Mouse (Mus musculus): ENCODE measurements at regions not wholly inside any gene's neighbourhood (a gene's known extent, or its start where the extent isn't known, plus 50 kb on each side); places are given as distances from the start of the nearest gene placed in this dataset.

- no peaks in the 10 kb centered on the region for H3K36me3 ChIP-seq (ENCODE audit: control insufficient read depth, insufficient read depth, low read length)
These were observed 151.3 kb upstream of the Plxna4 start for GRCm38 (mm10) chr6:32739162-32739745.

GRCm38 (mm10) chr6:32728706-32729105 lies 140.7 kb upstream of the Plxna4 start:
- WGBS, result 20% methylated on average over 2 of the region's 2 CpGs
- TF ChIP-seq CTCF (conservative IDR thresholded peaks at IDR 0.05; ENCODE audit: insufficient read depth, insufficient read length, low read depth, low read length), result no peak
- no peak for TF ChIP-seq POLR2A (IDR thresholded peaks at IDR 0.05; ENCODE audit: low read depth, low read length)
- peak; percentile 86 for DNase-seq
- Histone ChIP-seq H3K4me3 (ENCODE audit: insufficient read depth, low read depth, low read length) (no peak overlapping the region), H3K27me3 (replicated peaks; ENCODE audit: control insufficient read depth, insufficient read depth, low read length) (no peaks in the 10 kb centered on the region), H3K4me1 (ENCODE audit: control insufficient read depth, insufficient read depth, low read length) (no peaks in the 10 kb centered on the region), H3K36me3 (ENCODE audit: control insufficient read depth, insufficient read depth, low read length) (no peaks in the 10 kb centered on the region), H3K27ac (ENCODE audit: insufficient read depth, low read depth, low read length) (no peak overlapping the region)

More at GRCm38 (mm10) chr6:32739162-32739745, 151.3 kb upstream of the Plxna4 start:
- no peaks in the 10 kb centered on the region for H3K4me1 ChIP-seq (ENCODE audit: control insufficient read depth, insufficient read depth, low read length)
- no peaks in the 10 kb centered on the region for H3K27me3 ChIP-seq (replicated peaks; ENCODE audit: control insufficient read depth, insufficient read depth, low read length)
- no peak for DNase-seq
- no peak for TF ChIP-seq CTCF (conservative IDR thresholded peaks at IDR 0.05; ENCODE audit: insufficient read depth, insufficient read length, low read depth, low read length)
- no peak for TF ChIP-seq POLR2A (IDR thresholded peaks at IDR 0.05; ENCODE audit: low read depth, low read length)
- H3K4me3 ChIP-seq (ENCODE audit: insufficient read depth, low read depth, low read length), result no peak overlapping the region
- H3K27ac ChIP-seq (ENCODE audit: insufficient read depth, low read depth, low read length), result no peak overlapping the region
- 81% methylated on average over 9 of the region's 9 CpGs for WGBS

- Histone ChIP-seq H3K4me1 (ENCODE audit: control insufficient read depth, insufficient read depth, low read length) (no peaks in the 10 kb centered on the region), H3K27ac (ENCODE audit: insufficient read depth, low read depth, low read length) (no peak overlapping the region), H3K36me3 (ENCODE audit: control insufficient read depth, insufficient read depth, low read length) (no peaks in the 10 kb centered on the region), H3K27me3 (replicated peaks; ENCODE audit: control insufficient read depth, insufficient read depth, low read length) (no peaks in the 10 kb centered on the region), H3K4me3 (ENCODE audit: insufficient read depth, low read depth, low read length) (no peak overlapping the region)
- no peak for TF ChIP-seq POLR2A (IDR thresholded peaks at IDR 0.05; ENCODE audit: low read depth, low read length)
- TF ChIP-seq CTCF (conservative IDR thresholded peaks at IDR 0.05; ENCODE audit: insufficient read depth, insufficient read length, low read depth, low read length), result no peak
- no peak for DNase-seq
These were observed 138.6 kb upstream of the Plxna4 start for GRCm38 (mm10) chr6:32726571-32726970.

GRCm38 (mm10) chr6:32717860-32718259 lies 129.9 kb upstream of the Plxna4 start:
- peak; percentile 14 for DNase-seq
- 77% methylated on average over 5 of the region's 5 CpGs for WGBS
- no peaks in the 10 kb centered on the region for H3K36me3 ChIP-seq (ENCODE audit: control insufficient read depth, insufficient read depth, low read length)

GRCm38 (mm10) chr6:32715137-32715536 lies 127.1 kb upstream of the Plxna4 start:
- H3K4me1 ChIP-seq (ENCODE audit: control insufficient read depth, insufficient read depth, low read length), result no peaks in the 10 kb centered on the region

More at GRCm38 (mm10) chr6:32717860-32718259, 129.9 kb upstream of the Plxna4 start:
- H3K27ac ChIP-seq (ENCODE audit: insufficient read depth, low read depth, low read length), result no peak overlapping the region
- no peak for TF ChIP-seq CTCF (conservative IDR thresholded peaks at IDR 0.05; ENCODE audit: insufficient read depth, insufficient read length, low read depth, low read length)
- TF ChIP-seq POLR2A (IDR thresholded peaks at IDR 0.05; ENCODE audit: low read depth, low read length), result no peak
- no peak overlapping the region for H3K4me3 ChIP-seq (ENCODE audit: insufficient read depth, low read depth, low read length)
- H3K27me3 ChIP-seq (replicated peaks; ENCODE audit: control insufficient read depth, insufficient read depth, low read length), result no peaks in the 10 kb centered on the region; the same call in 1 of the 2 replicates
- no peaks in the 10 kb centered on the region for H3K4me1 ChIP-seq (ENCODE audit: control insufficient read depth, insufficient read depth, low read length)

GRCm38 (mm10) chr6:32710208-32710607 lies 122.2 kb upstream of the Plxna4 start:
- 8% methylated on average over 10 of the region's 10 CpGs for WGBS
- Histone ChIP-seq H3K27me3 (replicated peaks; ENCODE audit: control insufficient read depth, insufficient read depth, low read length) (no peaks in the 10 kb centered on the region; the same call in 1 of the 2 replicates), H3K4me3 (ENCODE audit: insufficient read depth, low read depth, low read length) (no peak overlapping the region), H3K36me3 (ENCODE audit: control insufficient read depth, insufficient read depth, low read length) (no peaks in the 10 kb centered on the region), H3K27ac (ENCODE audit: insufficient read depth, low read depth, low read length) (no peak overlapping the region), H3K4me1 (ENCODE audit: control insufficient read depth, insufficient read depth, low read length) (no peaks in the 10 kb centered on the region)
- peak; percentile 23 for DNase-seq
- no peak for TF ChIP-seq POLR2A (IDR thresholded peaks at IDR 0.05; ENCODE audit: low read depth, low read length)
- no peak for TF ChIP-seq CTCF (conservative IDR thresholded peaks at IDR 0.05; ENCODE audit: insufficient read depth, insufficient read length, low read depth, low read length)

More at GRCm38 (mm10) chr6:32715137-32715536, 127.1 kb upstream of the Plxna4 start:
- Histone ChIP-seq H3K36me3 (ENCODE audit: control insufficient read depth, insufficient read depth, low read length) (no peaks in the 10 kb centered on the region), H3K27me3 (replicated peaks; ENCODE audit: control insufficient read depth, insufficient read depth, low read length) (no peaks in the 10 kb centered on the region; the same call in 1 of the 2 replicates), H3K4me3 (ENCODE audit: insufficient read depth, low read depth, low read length) (no peak overlapping the region), H3K27ac (ENCODE audit: insufficient read depth, low read depth, low read length) (no peak overlapping the region)
- no peak for DNase-seq
- 96% methylated on average over 1 of the region's 1 CpGs for WGBS
- TF ChIP-seq POLR2A (IDR thresholded peaks at IDR 0.05; ENCODE audit: low read depth, low read length), result no peak
- TF ChIP-seq CTCF (conservative IDR thresholded peaks at IDR 0.05; ENCODE audit: insufficient read depth, insufficient read length, low read depth, low read length), result no peak

GRCm38 (mm10) chr6:32709566-32709965 lies 121.6 kb upstream of the Plxna4 start:
- Histone ChIP-seq H3K27ac (ENCODE audit: insufficient read depth, low read depth, low read length) (no peak overlapping the region), H3K4me1 (ENCODE audit: control insufficient read depth, insufficient read depth, low read length) (no peaks in the 10 kb centered on the region), H3K36me3 (ENCODE audit: control insufficient read depth, insufficient read depth, low read length) (no peaks in the 10 kb centered on the region), H3K4me3 (ENCODE audit: insufficient read depth, low read depth, low read length) (no peak overlapping the region), H3K27me3 (replicated peaks; ENCODE audit: control insufficient read depth, insufficient read depth, low read length) (no peaks in the 10 kb centered on the region; the same call in 1 of the 2 replicates)
- WGBS, result 70% methylated on average over 8 of the region's 8 CpGs
- no peak for DNase-seq
- no peak for TF ChIP-seq POLR2A (IDR thresholded peaks at IDR 0.05; ENCODE audit: low read depth, low read length)

Data from kidney, adult 2 months (tissue).